Mouse (Mus musculus) inflammation-experienced regulatory T-cells, adult 6 months (primary cell): ENCODE measurements around the gene Mrgprb8. TPM values are rescaled to one million over a fixed set of nuclear protein-coding genes. Genes with fewer than 3 reads are reported as not detected.
"Not testable (repeated sequence)": the region's sequence is repeated elsewhere in the genome, so short reads cannot be mapped to it uniquely, and the experiment has no call there.

ENCODE experiments used
- ATAC-seq: one replicate; pipeline ENCODE4 v1.8.0; 2017
- polyA plus RNA-seq, 3 experiments: library from polyadenylated mRNA; unstranded; fragments of 100-300 nt; shearing (Covaris generic); gene quantifications; one replicate each; pipeline ENCODE4 v1.2.1; 2017

Mrgprb8 gene
- not detected for polyA plus RNA-seq

GRCm38 (mm10) chr7:48388226-48388625 lies at the start of gene Mrgprb8:
TSS of gene Mrgprb8 (plus strand) at chr7:48388526.
- no peak for ATAC-seq

- ATAC-seq: not testable (repeated sequence)
Observed at GRCm38 (mm10) chr7:48435936-48436335, 47.6 kb downstream of the Mrgprb8 start.

GRCm38 (mm10) chr7:48436581-48436980 lies 48.3 kb downstream of the Mrgprb8 start:
- ATAC-seq: no peak

Other genes with a start within 250 kb of the Mrgprb8 start
- not detected for gene Mrgprb5, start 219.5 kb upstream of the Mrgprb8 start, polyA plus RNA-seq
- not detected for gene Mrgprb4, start 189.2 kb upstream of the Mrgprb8 start, polyA plus RNA-seq
- not detected for gene Mrgprb1, start 67.8 kb downstream of the Mrgprb8 start, polyA plus RNA-seq
- under 1 TPM in 2 of 3 experiments, not detected in 1; 0.08 to 0.21 TPM for gene Mrgprx2, start 110.8 kb downstream of the Mrgprb8 start, polyA plus RNA-seq
- not detected for gene Mrgprb2, start 169.6 kb downstream of the Mrgprb8 start, polyA plus RNA-seq